Mouse (Mus musculus) cerebellum, postnatal 4 days (tissue): ENCODE results near the gene Grik4.

Source experiments
- DNase-seq, 2 experiments: peaks; one replicate each; pipeline ENCODE4 v3.0.0; 2022; ENCODE audit warnings: low spot score in 2 of 2, mixed read lengths in 1 of 2

Gene Grik4

DNA sequence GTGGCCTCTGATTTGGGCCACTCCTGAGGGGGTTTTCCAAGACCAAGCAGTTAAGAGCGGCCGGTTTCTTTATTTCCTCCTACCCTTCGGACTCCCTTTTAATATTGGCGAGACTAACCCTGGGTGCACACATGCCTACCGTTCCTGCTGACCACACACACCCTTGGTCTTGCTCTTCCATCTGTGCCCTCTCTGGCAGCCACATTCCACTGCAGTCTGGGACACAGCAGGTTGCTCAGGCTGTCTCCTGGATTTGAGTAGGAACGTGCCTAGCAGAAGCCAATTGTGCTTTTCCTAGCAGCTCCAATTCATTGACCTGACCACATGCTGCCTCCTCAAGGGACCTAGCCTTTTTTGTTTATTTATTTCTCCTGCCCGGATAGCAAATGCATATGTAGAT is 365.8 kb downstream of the Grik4 start:
- no peak for DNase-seq

DNA sequence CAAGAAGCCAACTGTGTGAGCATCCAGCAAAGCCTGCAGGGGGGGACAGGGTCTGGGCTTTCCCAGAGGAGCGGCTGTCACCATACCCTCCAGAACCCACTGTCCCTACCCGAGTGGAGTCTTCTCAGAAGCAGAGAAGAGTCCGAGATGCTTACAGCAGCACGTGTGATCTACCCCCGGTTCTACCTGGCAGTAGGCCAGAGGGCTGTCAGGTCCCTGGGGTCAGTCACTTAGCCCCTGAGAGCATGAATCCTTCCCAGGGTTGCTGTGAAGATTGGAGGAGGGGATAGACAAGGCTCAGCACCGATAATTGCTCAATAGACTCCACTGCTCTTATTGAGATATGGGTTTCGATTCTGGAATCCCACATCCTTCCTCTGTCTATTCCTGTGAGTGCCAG is 366.2 kb downstream of the Grik4 start:
- DNase-seq, result no peak

DNA sequence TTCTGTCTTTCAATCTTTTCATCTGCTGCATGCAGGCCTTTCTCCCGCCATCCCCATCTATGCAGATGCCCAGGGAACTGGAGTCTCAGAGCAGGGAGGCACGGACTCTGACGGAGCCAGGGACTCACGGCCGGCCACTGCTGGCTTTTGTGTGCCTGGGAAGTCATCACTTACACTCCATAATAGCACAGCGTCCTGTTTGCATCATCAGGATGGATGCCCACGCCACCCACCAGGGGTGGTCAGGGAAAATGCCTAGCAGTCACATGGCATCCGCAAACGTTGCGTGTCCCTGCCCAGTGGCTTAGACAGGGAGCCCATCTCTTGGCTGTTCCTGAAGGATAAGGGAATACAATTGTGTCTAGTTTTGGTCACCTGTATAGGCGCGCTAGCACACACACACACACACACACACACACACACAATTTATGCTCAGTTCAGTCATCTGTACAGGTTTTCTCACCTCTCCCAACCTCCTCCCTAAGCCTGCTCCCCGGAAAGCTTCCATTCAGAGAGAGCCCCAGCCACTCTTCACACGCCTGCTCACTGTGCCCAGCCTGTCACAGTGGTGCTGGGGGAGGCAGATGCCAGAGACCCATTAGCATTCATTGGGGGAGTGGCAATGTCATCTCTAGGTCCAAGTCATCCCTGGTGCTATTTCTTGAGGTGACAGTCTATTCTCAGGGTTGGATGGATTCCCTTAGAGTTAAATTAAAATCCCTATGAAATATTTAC is 370.5 kb downstream of the Grik4 start:
- DNase-seq, result no peak

DNA sequence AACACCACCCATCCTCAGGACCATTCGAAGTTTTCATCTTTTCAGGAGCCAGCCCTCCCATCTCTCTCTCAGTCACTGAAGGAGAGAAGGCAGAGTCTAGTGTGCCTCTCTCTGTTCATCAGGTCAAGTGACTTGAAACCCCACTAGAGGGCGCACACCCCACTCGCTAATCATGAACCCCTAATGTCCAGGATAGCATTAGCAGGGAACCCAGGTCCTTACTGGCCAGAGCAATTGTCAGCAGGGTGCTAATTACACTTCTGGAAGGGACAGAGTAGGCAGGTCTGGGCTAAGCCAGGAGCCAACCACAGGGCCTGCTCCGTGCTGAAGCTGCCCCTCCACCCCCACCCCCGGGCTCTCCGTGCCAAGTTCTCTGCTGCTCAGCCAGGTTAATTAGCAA is 371.1 kb downstream of the Grik4 start:
- peak; percentile 60 to 82 for DNase-seq

DNA sequence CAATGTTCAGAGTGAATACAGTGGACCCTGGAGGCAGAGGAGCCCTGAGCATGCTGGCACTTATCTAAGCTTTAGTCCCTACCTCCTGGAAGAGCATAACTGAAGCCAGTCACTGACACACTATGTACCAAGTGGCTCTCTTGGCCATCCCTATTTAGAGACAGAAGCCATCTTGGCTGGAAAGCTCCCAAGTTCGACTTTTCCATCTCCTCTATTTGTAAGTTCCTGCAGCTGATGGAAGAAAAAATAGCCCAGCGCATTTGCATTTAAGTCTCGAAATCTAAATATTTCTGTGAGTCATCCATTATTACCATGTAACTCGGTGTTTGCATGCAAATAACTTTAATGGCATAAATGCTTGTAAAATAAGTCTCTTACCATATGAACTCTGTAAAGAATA is 378.4 kb downstream of the Grik4 start:
- no peak for DNase-seq

DNA sequence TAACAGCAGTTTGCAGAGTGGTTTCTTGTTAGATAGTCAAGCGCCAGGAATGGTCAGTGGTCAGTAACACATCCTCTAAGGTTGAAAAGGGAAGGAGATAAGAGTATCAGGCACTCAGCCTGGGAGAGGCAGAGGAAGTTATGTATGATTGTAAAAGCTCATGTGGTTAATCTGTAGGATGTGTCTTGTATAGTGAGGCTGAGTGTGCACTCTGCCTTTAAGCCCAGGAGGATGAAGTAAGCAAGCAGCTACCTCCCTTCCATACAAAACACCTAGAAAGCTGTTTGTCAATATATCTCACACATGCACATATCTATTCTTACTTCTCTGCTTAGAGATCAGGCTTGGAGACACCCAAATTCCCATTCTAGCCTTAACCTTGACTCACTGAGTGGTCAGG is 389.1 kb downstream of the Grik4 start:
- DNase-seq, result no peak

DNA sequence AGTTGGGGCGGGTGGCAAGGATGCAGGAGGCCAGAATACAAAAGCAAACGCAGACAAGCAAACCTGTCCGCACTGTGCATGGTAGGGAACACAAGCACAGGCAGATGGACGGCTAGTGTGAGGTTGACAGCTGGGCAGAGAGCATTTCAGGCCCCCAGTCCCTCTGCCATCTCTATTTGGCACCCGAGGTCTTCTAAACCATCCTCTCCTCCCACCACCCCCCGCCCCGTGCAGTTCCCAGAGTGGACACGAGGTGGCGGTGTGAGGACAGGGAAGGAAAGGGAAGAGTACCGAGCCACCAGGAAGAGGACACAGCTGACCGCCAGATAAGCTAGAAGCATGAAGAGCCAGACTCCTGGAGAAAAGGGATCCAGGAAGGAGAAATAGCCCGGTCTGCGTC is 394.2 kb downstream of the Grik4 start:
- DNase-seq, result peak; percentile 97 to 99

DNA sequence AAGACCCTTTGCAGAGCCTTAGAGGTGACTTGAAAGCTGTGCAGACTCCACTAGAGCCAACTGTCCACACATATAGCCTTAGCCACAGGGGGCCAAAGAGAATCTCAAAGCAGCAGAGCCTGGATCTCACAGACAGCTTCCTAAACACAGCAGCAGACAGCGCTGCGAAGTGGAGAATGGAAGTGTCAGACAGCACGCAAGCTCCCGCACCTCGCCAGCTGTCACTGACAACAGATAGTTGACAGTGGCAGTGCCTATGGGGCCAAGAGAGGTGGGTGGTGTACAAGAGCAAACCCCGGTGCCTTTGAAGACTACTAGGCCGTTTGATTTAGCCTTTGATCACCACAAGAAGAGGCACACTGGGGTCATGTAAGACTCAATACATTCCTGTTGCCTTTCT is 395.3 kb downstream of the Grik4 start:
- DNase-seq, result no peak

DNA sequence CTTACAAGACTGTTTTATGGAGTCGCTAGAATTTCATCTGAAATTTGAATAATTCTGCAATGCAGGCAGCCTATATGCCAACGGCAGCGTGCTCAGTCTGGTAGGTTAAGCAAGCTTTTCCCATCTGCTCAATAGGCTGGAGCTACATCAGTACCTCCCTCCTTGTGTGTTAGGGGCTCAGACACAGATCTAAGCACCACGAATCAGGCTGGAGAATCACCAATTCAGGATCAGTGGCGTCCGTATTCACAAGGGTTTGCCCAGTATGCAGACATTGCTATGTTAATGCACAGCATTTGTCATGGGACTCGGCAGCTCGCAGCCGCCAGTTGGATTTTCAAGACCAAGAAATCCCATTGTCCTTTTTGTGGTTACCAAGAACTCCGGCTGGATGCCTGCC is 399.8 kb downstream of the Grik4 start:
- no peak for DNase-seq

DNA sequence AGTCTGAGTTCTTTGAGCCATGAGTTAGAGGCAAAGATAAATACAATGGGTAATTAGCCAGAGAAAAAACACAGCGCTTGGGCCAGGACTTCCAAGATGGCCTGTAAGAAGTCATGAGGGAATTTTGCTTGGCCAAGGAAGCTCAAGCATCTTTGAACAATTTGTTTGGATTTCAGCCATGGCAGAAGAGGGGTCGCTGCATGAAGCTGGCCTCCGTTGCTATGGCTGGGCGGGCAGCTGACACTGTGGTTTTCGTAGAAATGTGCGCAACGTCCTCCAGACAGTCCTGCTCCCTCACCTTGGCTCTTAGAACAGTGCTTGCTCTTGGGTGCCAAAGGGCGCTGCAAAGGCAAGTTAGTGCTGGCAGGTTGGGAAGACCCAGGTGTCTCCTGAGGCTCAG is 410.8 kb downstream of the Grik4 start:
- DNase-seq, result peak in 1 of 2 experiments; percentile 33

DNA sequence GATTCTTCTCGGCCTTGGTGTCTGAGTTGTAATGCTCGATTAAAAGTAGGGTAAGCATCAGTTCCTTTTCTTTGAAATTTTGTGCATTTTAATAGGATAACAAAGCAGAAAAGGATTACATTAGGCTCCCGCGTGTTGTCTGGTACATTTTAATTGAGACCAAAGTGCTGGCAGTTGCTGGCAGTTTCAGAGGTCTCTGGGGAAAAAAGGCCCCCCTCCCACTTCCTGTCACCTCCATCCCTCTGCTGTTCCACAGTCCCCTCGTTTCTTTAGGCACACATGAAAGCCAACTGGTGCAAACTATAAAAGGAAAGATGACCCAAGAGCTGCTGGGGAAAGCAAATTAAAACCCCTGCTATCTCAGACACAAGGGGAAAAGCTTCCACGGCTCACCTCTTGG is 411.3 kb downstream of the Grik4 start:
- DNase-seq, result no peak

DNA sequence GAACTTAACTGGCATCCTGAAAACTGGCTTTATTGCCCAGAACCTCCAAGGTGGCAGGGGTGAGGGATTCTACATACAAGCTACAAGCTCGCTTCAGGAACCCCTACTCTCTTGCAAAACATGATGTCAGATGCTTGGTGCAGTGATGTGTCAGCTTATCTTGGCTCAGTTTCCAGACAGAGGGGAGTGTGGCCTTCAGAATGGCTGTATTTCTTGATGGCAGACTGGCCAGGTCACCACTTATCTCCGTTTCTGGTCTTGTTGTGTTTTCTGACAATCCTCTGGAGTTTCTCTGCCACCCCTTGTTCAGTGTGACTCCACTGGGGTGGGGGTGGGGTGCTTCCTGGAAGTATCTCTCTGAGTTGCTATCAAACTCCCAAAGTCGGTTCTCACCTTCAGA is 412.3 kb downstream of the Grik4 start:
- DNase-seq, result no peak

DNA sequence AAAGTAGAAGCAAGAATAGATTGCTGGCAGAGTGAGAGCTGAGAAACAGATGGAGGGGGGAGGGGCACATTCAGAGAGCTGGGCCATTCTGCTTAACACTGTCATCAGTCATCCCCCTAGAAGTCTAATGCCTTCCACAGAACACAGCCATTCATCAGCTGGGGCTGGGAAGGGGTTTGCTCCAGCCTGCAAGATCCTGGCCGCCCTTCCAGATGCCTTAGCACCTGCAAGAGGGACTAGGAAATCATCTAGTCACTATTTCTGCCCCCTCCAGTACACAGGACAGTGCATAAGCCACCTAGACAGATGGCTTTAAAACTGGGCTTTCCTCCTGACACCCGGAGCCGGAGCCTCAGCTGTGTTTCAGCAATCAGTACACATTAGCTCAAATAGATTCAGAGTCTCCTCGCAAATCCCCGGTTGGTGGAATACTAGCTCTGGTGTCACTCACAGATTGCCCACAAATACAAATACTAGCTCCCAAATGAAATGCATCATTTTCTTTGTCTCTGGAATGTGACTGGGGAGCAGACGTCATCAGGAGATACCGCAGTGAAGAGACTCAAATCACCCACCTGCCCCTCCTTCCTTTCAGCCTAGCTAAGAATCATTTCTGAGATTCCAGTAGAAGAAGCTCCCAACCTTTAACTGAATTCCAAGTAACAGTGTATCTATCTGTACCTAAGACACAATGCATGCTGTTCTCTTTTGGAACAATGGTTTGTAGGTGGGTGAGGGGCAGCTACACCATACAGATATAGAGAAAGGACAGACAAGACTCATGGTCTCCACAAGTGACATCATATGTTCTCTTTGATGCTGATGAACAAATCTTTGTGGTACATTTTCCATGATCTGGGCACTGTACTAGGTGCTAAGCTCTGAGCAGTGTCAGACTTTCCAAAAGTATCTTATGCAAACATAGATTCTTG is 413.8 kb downstream of the Grik4 start:
- peak in 1 of 2 experiments; percentile 38 for DNase-seq

DNA sequence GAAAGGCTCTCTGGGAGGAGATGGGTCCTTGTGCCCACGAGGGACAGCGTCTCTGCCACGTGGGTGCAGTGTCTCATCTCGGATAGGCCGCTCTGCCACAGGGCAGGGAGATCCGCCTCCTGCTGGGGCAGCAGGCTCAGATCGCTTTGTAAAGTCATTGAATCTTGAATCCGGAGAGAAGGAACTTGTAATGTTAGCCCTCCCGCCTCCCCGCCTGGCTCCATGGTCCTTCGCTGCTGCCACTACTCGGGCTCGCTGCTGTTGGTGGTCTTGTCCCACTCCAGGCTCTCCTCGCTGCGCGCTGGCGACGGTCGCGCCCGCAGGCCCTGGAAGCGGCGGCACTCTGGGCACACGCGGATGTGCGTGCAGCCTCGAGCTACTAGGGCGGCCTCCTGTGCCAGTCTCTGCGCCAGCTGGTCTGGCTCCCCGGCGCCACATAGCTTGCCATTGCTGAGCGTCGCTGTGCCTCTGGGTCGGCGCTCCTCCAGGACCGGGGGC is 423.7 kb downstream of the Grik4 start:
- DNase-seq, result peak; percentile 32 to 65

DNA sequence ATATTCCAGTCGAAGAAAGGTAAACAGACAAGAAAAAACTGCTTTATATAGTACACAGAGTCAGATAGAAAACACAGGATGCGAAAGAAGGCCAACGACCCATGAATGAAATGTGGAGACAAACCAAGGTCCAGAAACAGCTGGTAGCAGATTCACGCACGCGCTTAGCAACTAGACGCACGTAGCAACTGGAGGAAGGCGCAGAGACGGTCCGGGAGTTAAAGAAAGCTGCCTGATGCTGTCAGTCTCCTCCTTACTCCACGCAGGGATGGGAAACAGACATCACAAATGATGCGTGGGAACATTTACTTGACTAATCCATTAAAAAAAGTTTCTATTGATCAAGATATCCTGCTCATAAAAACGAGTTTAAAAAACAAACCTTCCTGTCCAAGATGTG is 426.1 kb downstream of the Grik4 start:
- no peak for DNase-seq

DNA sequence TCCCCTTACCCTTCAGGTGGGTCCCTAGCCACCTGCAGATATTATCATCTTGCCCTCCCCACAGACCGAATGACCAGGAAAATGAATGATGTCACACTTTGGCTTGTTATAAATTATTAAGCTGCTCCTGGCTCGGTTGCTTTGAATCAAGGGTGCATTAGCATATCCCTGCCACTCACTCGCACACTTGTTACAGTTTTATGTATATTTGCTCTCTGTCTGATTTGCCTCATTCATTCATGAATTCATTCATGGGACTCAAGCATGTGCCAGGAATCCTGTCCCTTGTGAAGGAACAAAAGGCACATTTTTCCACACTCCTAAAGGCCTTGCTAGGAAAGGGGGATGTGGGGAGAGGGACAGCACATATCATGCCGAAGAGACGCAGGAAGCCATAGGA is 431.1 kb downstream of the Grik4 start:
- DNase-seq, result no peak

DNA sequence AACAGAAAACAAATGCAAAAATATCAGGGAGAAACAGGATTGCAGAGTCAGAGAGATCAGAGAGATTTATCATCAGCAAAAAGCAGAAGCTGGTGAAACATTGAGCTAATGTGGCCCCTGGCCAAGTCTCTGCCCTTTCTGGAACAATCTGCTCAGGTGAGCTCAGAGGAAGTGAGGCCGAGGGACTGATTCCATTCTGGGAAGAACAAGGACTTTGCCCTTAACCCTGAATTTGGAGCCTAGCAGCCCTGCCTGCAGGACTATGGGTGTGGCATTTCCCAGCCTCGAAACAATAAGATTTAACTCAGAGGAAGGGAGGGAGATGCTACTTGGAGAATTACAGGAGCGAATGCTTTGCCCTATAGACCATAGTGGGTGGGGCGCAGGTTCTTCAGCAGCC is 432.0 kb downstream of the Grik4 start:
- DNase-seq, result no peak

DNA sequence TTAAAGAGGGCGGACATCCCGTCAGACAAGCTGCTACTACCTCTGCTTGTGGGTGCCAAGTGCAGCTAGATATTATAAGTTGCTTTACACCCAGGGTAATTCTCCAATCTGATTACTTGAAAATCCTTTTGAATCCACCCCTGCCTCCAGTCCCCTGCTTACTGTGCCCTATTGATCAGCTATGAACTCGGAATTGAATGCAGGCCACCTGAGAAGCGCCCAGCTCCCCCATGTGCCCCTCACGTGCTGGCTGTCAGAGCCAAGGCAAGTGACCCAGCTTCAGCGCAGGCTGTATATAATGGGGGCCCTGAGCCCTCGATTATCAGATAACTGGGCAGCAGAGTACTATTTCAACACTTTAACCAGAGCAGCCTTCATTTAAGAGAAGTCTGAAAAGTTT is 436.1 kb downstream of the Grik4 start:
- no peak for DNase-seq

DNA sequence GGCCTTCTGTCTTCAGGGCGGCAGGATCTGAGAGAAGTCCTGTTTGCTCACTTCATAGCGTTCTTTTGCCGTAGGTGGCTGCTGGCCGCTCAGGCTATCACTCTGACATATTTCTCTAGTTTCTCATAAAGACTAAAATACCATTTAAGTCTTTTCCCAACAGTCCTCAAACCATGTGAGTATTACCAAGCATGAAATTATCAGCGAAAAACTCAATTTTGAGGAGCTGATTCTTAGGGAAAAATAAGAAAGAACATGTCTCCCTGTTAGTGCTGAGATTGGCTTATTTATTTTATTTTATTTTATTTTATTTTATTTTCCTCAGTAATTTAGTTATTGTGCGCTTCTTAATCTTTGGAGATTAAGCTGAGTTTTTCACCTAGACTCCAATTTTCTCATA is 436.6 kb downstream of the Grik4 start, which contains the start of gene Tbcel:
Gene Tbcel (minus strand): TSS at position 101 of the 400 bp plus-strand sequence.
- DNase-seq, result no peak

DNA sequence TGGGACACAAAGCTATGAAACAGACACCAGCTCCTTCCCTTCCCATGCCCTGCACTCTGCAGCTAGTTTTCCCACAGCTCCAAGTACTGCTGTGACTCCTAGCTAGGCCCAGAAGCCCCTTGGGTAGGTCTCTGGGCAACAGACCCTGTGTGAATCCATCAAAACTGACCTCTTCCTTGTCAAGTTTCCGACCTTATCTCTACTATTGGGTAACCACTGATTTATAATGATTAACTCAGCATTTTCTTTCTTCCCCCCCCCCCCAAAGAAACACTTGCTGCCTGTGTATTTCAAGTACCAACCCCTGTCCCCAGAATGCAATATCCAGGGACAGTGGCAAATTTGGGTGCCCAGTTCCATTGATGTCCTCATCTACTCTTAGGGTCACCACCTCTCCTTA is 437.3 kb downstream of the Grik4 start:
- DNase-seq, result no peak

DNA sequence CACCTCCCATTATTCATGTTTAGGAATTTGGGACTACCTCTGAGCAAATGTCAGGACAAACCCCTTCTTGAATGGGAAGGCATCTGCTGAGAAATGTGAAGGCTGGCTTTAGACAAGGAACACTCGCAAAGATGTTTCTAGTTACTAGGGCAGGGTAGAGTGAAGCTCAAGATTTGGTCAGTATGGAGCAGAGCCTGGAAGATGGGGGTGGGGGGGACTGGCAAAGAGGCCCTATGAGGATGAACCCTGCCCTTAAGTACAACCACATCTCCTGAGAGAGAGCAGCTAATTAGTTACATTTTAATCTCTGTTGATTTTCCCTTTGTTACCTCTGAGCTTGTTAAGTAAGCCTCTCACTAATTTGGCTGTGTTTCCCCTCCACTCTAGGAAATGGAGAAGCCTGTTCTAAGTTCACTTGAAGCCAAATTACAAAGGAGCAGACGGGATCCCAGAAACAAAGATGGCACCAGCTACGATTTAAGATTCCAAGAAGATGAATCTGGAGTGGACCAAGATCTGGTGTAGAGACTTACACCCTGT is 439.3 kb downstream of the Grik4 start:
- DNase-seq, result no peak

DNA sequence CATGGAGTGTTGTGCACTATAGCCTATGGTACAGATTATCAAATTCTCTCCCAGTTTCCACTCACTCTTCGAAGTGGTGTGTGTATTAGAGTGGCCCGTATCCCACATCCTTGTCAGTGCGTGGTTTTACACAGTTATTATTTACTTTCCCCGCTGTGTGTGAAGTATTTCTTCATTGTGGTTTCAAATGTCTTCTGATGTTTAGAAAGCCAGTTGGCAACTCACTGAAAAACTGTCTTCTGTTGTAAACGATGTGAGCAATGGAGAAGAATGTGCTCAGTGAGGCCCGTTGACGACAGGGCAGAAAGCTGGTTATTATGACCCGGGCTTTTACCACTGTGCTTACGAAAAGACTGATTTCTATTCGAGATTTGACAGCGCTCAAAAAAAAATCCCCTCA is 439.7 kb downstream of the Grik4 start:
- no peak for DNase-seq

DNA sequence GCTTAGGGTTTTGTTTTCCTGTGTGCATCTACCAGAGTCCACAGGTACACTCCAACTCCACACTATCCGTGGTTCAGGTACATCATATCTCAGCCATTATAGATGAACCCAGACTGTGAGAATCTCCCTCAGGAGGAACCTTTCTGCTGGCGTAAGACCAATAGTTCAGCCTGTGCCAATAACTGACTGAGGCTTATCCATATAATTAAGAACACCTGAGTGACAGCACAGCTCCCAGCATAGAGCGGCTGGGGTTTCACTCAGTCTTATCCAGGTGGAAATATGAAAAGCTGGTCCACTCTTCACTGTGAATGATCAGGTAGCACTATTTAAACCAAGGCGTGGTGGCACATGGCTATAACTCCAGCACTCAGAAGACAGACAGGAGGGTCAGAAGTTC is 440.6 kb downstream of the Grik4 start:
- DNase-seq, result no peak
